13 mouse cellular contexts compared by ENCODE assay signal in the genomic region with DNA sequence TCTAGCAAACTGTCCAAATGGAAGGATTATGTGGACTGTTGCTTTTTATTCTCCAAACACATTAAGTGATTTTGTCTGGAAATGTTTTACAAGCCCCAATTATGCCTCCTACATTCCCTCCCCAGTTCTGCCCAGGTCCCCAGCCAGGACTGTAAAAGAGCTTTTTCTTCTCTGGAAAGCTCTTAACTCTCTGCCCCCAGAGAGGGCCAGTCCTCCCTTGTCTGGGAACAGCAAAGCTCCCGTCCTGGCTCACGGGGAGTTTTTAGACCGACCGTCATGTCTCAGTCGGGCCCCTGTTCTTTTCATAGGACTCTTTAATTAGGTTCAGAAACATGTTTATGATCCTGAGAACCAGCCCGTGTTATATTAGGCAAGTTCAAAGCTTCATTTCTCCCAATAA.
"Had no signal": no experiment of that assay in that cellular context is flagged by ENCODE, and none has a peak within 500 bp of the region (broad histone marks: within the 10 kb centered on the region; RNA-seq: fewer than 3 reads in every experiment).

No protein-coding gene starts in this region.

- H3K27ac ChIP-seq: liver, embryonic 12.5 days; liver, embryonic 15.5 days; midbrain, embryonic 12.5 days had no signal

- H3K9ac ChIP-seq: liver, embryonic 12.5 days; liver, embryonic 15.5 days; midbrain, embryonic 12.5 days had no signal

- H3K4me1 ChIP-seq: midbrain, embryonic 12.5 days had no signal

- DNase-seq: kidney, adult 2 months; kidney, postnatal 14 days; kidney, postnatal 4 days; liver; lung, adult 2 months; lung, postnatal 14 days; lung, postnatal 4 days; thymus, adult 18-20 months; thymus, postnatal 36 days had no signal

- H3K9me3 ChIP-seq: liver, embryonic 12.5 days; liver, embryonic 15.5 days; midbrain, embryonic 12.5 days had no signal

- H3K4me3 ChIP-seq: liver, embryonic 12.5 days; liver, embryonic 15.5 days; midbrain, embryonic 12.5 days had no signal

- H3K4me2 ChIP-seq: liver, embryonic 12.5 days; liver, embryonic 15.5 days; midbrain, embryonic 12.5 days had no signal

- H3K36me3 ChIP-seq: liver, embryonic 12.5 days; liver, embryonic 15.5 days; midbrain, embryonic 12.5 days had no signal

- H3K27me3 ChIP-seq: liver, embryonic 12.5 days; liver, embryonic 15.5 days had no signal

- ATAC-seq: intestine, postnatal 0 days; liver, embryonic 12.5 days had no signal
